Mouse (Mus musculus) hindbrain, embryonic 15.5 days (tissue): ENCODE measurements around the gene Cxcr2. TPM values are rescaled to one million over a fixed set of nuclear protein-coding genes. Genes with fewer than 3 reads are reported as not detected.

Experiments used
- ATAC-seq: fragments of 200-750 bp; cut with Nextera tagmentation; 2 replicates; pipeline ENCODE4 v1.8.0; 2017; ENCODE audit warnings: low read depth, moderate number of reproducible peaks, moderate TSS enrichment; ENCODE audit not compliant: low FRiP score
- H3K27ac ChIP-seq: fragments of 300-500 bp; sonication (generic); replicated peaks from 2 replicates; pipeline ENCODE4 v1.5.1; 2015; ENCODE audit warnings: mild to moderate bottlenecking, inconsistent platforms
- H3K27me3 ChIP-seq: fragments of 300-500 bp; sonication (generic); 2 replicates; pipeline ENCODE4 v1.6.1; 2015; ENCODE audit warnings: control low read depth, inconsistent platforms
- H3K36me3 ChIP-seq: fragments of 300-500 bp; sonication (generic); 2 replicates; pipeline ENCODE4 v1.6.1; 2015; ENCODE audit warnings: control low read depth, inconsistent platforms
- H3K4me1 ChIP-seq: fragments of 300-500 bp; sonication (generic); replicated peaks from 2 replicates; pipeline ENCODE4 v1.6.1; 2015; ENCODE audit warnings: control low read depth, inconsistent platforms
- H3K4me2 ChIP-seq: fragments of 300-500 bp; sonication (generic); 2 replicates; pipeline ENCODE4 v1.6.1; 2015; ENCODE audit warnings: moderate library complexity, mild to moderate bottlenecking, inconsistent platforms
- H3K4me3 ChIP-seq: fragments of 300-500 bp; sonication (generic); 2 replicates; pipeline ENCODE4 v1.5.1; 2015; ENCODE audit warnings: mild to moderate bottlenecking, inconsistent platforms
- H3K9ac ChIP-seq: fragments of 300-500 bp; sonication (generic); 2 replicates; pipeline ENCODE4 v1.6.1; 2015; ENCODE audit warnings: inconsistent platforms
- H3K9me3 ChIP-seq: fragments of 300-500 bp; sonication (generic); 2 replicates; pipeline ENCODE4 v1.6.1; 2016; ENCODE audit warnings: control low read depth, inconsistent platforms
- WGBS: fragments of 180-500 bp; shearing (Covaris S2); methylation state at CpG from one replicate; pipeline ENCODE4 v1.1.7; 2015; 5-methylcytosine and 5-hydroxymethylcytosine counted together
- microRNA counts: library from miRNA; unstranded; fragments of <30 nt; microRNA quantifications from one replicate; lab custom pipeline; 2016
- microRNA-seq: library from miRNA; unstranded; fragments of <30 nt; microRNA quantifications from one replicate; pipeline ENCODE4, GENCODE M21; 2016
- polyA plus RNA-seq: library from polyadenylated mRNA; unstranded; fragments of >200 nt; fragmentation: Nextera tagmentation; extraction: Ambion mirVana; gene quantifications from 2 replicates; pipeline ENCODE4 v1.2.1, GENCODE M21; 2015

Gene Cxcr2
- polyA plus RNA-seq, 1 experiment from 2014 or later: 0.05 TPM

GRCm38 (mm10) chr1:74203457-74203856, 49.7 kb downstream of the Cxcr2 start:
- no peak overlapping the region for H3K27ac ChIP-seq
- no peak for ATAC-seq
- H3K4me3 ChIP-seq: no peak overlapping the region
- WGBS: 66% methylated on average over 5 of the region's 5 CpGs
- no peaks in the 10 kb centered on the region for H3K9me3 ChIP-seq
- no peak overlapping the region for H3K9ac ChIP-seq
- no peak overlapping the region for H3K4me2 ChIP-seq
- H3K27me3 ChIP-seq: no peaks in the 10 kb centered on the region
- H3K36me3 ChIP-seq: no peaks in the 10 kb centered on the region
- no peaks in the 10 kb centered on the region for H3K4me1 ChIP-seq

GRCm38 (mm10) chr1:74205881-74206280, 52.1 kb downstream of the Cxcr2 start:
- H3K4me3 ChIP-seq: no peak overlapping the region
- H3K36me3 ChIP-seq: no peaks in the 10 kb centered on the region
- no peaks in the 10 kb centered on the region for H3K9me3 ChIP-seq
- H3K4me2 ChIP-seq: no peak overlapping the region
- no peak overlapping the region for H3K9ac ChIP-seq
- no peak overlapping the region for H3K27ac ChIP-seq
- WGBS: 62% methylated on average over 7 of the region's 7 CpGs
- no peaks in the 10 kb centered on the region for H3K27me3 ChIP-seq
- no peaks in the 10 kb centered on the region for H3K4me1 ChIP-seq
- ATAC-seq: no peak

- H3K9me3 ChIP-seq: no peaks in the 10 kb centered on the region
- H3K4me1 ChIP-seq: no peaks in the 10 kb centered on the region
- no peak overlapping the region for H3K4me3 ChIP-seq
- WGBS: 65% methylated on average over 8 of the region's 8 CpGs
- H3K9ac ChIP-seq: no peak overlapping the region
- no peaks in the 10 kb centered on the region for H3K27me3 ChIP-seq
- no peaks in the 10 kb centered on the region for H3K36me3 ChIP-seq
- no peak overlapping the region for H3K27ac ChIP-seq
- no peak for ATAC-seq
- H3K4me2 ChIP-seq: no peak overlapping the region
Measured at GRCm38 (mm10) chr1:74206642-74207041, 52.9 kb downstream of the Cxcr2 start.

GRCm38 (mm10) chr1:74207906-74208305, 54.1 kb downstream of the Cxcr2 start:
- no peak overlapping the region for H3K4me3 ChIP-seq
- no peaks in the 10 kb centered on the region for H3K27me3 ChIP-seq
- no peaks in the 10 kb centered on the region for H3K9me3 ChIP-seq
- WGBS: 47% methylated on average over 9 of the region's 9 CpGs
- no peaks in the 10 kb centered on the region for H3K4me1 ChIP-seq
- H3K4me2 ChIP-seq: no peak overlapping the region
- H3K9ac ChIP-seq: no peak overlapping the region
- no peak overlapping the region for H3K27ac ChIP-seq
- ATAC-seq: no peak
- H3K36me3 ChIP-seq: no peaks in the 10 kb centered on the region

GRCm38 (mm10) chr1:74208941-74209340, 55.2 kb downstream of the Cxcr2 start:
- H3K36me3 ChIP-seq: no peaks in the 10 kb centered on the region
- no peaks in the 10 kb centered on the region for H3K4me1 ChIP-seq
- no peaks in the 10 kb centered on the region for H3K27me3 ChIP-seq
- WGBS: 92% methylated on average over 8 of the region's 8 CpGs
- H3K9ac ChIP-seq: no peak overlapping the region
- H3K27ac ChIP-seq: no peak overlapping the region
- ATAC-seq: no peak
- no peak overlapping the region for H3K4me2 ChIP-seq
- H3K9me3 ChIP-seq: no peaks in the 10 kb centered on the region
- no peak overlapping the region for H3K4me3 ChIP-seq

MicroRNA genes within 50 kb of the gene (microRNA counts, 519-probe panel; counts per million panel counts)
- microRNA mmu-miR-1928 (lab: Ali Mortazavi, UCI): 1,775 counts per million, percentile 13 among the panel's probes with 10 or more counts

Small RNAs within 50 kb of the gene (microRNA-seq; reads per million reads assigned to microRNA genes)
- gene Mir1928: not detected

Other genes with a start within 250 kb of the Cxcr2 start
- gene Tns1, start 29.5 kb upstream of the Cxcr2 start, polyA plus RNA-seq: 13.5 and 14.0 TPM in 2 replicates
- 0.24 and 0.30 TPM in 2 replicates for gene Rufy4, start 28.4 kb upstream of the Cxcr2 start, polyA plus RNA-seq
- not detected in 2 replicates for gene Cxcr1, start 40.6 kb downstream of the Cxcr2 start, polyA plus RNA-seq
- 381 and 397 TPM in 2 replicates for gene Arpc2, start 82.1 kb downstream of the Cxcr2 start, polyA plus RNA-seq
- gene Gpbar1, start 124.6 kb downstream of the Cxcr2 start, polyA plus RNA-seq: not detected in 2 replicates
- gene Aamp, start 130.7 kb downstream of the Cxcr2 start, polyA plus RNA-seq: 212 and 217 TPM in 2 replicates
- gene Pnkd, start 130.9 kb downstream of the Cxcr2 start, polyA plus RNA-seq: 137 and 144 TPM in 2 replicates
- 11.1 and 11.5 TPM in 2 replicates for gene Tmbim1, start 151.6 kb downstream of the Cxcr2 start, polyA plus RNA-seq
- gene Catip, start 208.1 kb downstream of the Cxcr2 start, polyA plus RNA-seq: 1.1 and 2.4 TPM in 2 replicates
- gene Slc11a1, start 221.2 kb downstream of the Cxcr2 start, polyA plus RNA-seq: 2.9 and 3.4 TPM in 2 replicates
- 19.3 and 19.5 TPM in 2 replicates for gene Ctdsp1, start 237.5 kb downstream of the Cxcr2 start, polyA plus RNA-seq